Mouse (Mus musculus) left cerebral cortex, adult 9 months (tissue): ENCODE results near the gene Hivep2.

ENCODE experiments used
- DNase-seq, 2 experiments: peaks; one replicate each; pipeline ENCODE4 v3.0.0; 2022; ENCODE audit warnings: low spot score in 2 of 2

Gene Hivep2

GRCm38 (mm10) chr10:14081824-14082223, 115.9 kb downstream of the Hivep2 start:
- DNase-seq: no peak

GRCm38 (mm10) chr10:14082275-14082674, 116.4 kb downstream of the Hivep2 start:
- no peak for DNase-seq

- DNase-seq: no peak
Measured at GRCm38 (mm10) chr10:14085241-14085659, 119.4 kb downstream of the Hivep2 start.

- DNase-seq: no peak
Measured at GRCm38 (mm10) chr10:14085882-14086515, 120.1 kb downstream of the Hivep2 start.

- DNase-seq: no peak
Measured at GRCm38 (mm10) chr10:14087316-14087715, 121.4 kb downstream of the Hivep2 start.

- DNase-seq: no peak
Measured at GRCm38 (mm10) chr10:14089488-14089887, 123.6 kb downstream of the Hivep2 start.

GRCm38 (mm10) chr10:14094033-14094432, 128.2 kb downstream of the Hivep2 start:
- no peak for DNase-seq

GRCm38 (mm10) chr10:14096045-14096444, 130.2 kb downstream of the Hivep2 start:
- no peak for DNase-seq

GRCm38 (mm10) chr10:14099182-14099581, 133.3 kb downstream of the Hivep2 start:
- no peak for DNase-seq

- DNase-seq: no peak
Measured at GRCm38 (mm10) chr10:14100041-14100440, 134.2 kb downstream of the Hivep2 start.

GRCm38 (mm10) chr10:14100847-14101246, 135.0 kb downstream of the Hivep2 start:
- DNase-seq: no peak

- no peak for DNase-seq
Measured at GRCm38 (mm10) chr10:14101966-14102365, 136.1 kb downstream of the Hivep2 start.

GRCm38 (mm10) chr10:14107980-14108671, 142.3 kb downstream of the Hivep2 start:
- no peak for DNase-seq

- no peak for DNase-seq
Measured at GRCm38 (mm10) chr10:14115846-14116245, 150.0 kb downstream of the Hivep2 start.

- peak in 1 of 2 experiments; percentile 48 for DNase-seq
Measured at GRCm38 (mm10) chr10:14116978-14117377, 151.1 kb downstream of the Hivep2 start.

- DNase-seq: no peak
Measured at GRCm38 (mm10) chr10:14119201-14119600, 153.3 kb downstream of the Hivep2 start.

- DNase-seq: no peak
Measured at GRCm38 (mm10) chr10:14120512-14120911, 154.6 kb downstream of the Hivep2 start.

GRCm38 (mm10) chr10:14127826-14128225, 162.0 kb downstream of the Hivep2 start:
- no peak for DNase-seq

- DNase-seq: no peak
Measured at GRCm38 (mm10) chr10:14130270-14130669, 164.4 kb downstream of the Hivep2 start.

GRCm38 (mm10) chr10:14131307-14131706, 165.4 kb downstream of the Hivep2 start:
- peak in 1 of 2 experiments; percentile 47 for DNase-seq

GRCm38 (mm10) chr10:14132061-14132460, 166.2 kb downstream of the Hivep2 start:
- DNase-seq: no peak

GRCm38 (mm10) chr10:14132937-14133336, 167.1 kb downstream of the Hivep2 start:
- DNase-seq: no peak

- DNase-seq: no peak
Measured at GRCm38 (mm10) chr10:14138663-14139062, 172.8 kb downstream of the Hivep2 start.
